Mouse (Mus musculus): ENCODE results near the gene Ifit2.

DNA sequence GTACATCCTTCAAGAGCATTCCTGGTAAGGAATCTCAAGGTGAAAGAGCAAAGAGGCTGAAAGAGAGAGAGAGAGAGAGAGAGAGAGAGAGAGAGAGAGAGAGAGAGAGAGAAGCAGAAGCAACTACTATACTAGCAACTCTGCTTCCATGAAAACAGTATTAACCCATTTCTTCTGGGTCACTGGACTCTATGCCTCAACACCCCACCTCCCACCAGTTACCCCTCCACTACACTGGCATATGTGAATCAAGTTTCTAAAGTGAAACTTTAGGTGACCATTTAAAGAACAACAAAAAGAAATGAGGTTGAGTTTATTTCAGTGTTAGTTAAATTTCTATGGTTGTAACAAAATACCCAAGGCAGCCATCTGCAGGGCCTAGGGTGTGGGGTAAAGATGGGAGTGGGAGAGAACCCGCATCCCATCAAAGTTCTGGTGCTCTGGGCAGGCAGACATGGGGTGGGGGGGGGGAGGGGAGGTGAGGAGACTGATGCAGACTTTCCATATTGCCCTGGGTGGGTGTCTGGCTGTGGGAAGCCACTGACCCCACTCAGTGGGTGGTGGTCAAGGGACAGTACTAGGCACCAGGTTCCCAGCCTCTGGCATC is 15.8 kb downstream of the Ifit2 start:
- no peak for TF ChIP-seq GATA1 (IDR thresholded peaks at IDR 0.05; ENCODE audit: borderline replicate concordance, low read length)
- TF ChIP-seq CTCF (IDR thresholded peaks at IDR 0.05; ENCODE audit: low read depth, low read length), result no peak
